In genomic region chr5:91876682-91877031, GRCm38 (mm10) we compare ENCODE assay signal across 16 mouse cellular contexts.
DNase-seq lines count a peak whose midpoint lies in the region; ATAC-seq and TF ChIP-seq lines count a peak whose summit lies in the region.
"Had no signal": no experiment of that assay in that cellular context is flagged by ENCODE, and none has a peak within 500 bp of the region (broad histone marks: within the 10 kb centered on the region; RNA-seq: fewer than 3 reads in every experiment).

No protein-coding gene starts in this region.

- peak; percentile 46; the same call in 1 of the 2 replicates for TF ChIP-seq CTCF in kidney, postnatal 0 days (IDR thresholded peaks at IDR 0.05; ENCODE audit: low read depth)

- no peaks in the 10 kb centered on the region for H3K9me3 ChIP-seq in kidney, postnatal 0 days (replicated peaks; ENCODE audit: low read length)
- H3K9me3 ChIP-seq: forebrain, embryonic 15.5 days; kidney, embryonic 15.5 days; lung, embryonic 15.5 days had no signal

- DNase-seq in embryo, embryonic 11 days: peak; percentile 9
- no peak for DNase-seq in embryo, embryonic 10 days (ENCODE audit: low spot score)
- no peak for DNase-seq in kidney, postnatal 0 days (ENCODE audit: low spot score)
- DNase-seq in kidney, postnatal 10 days: no peak
- DNase-seq in 3T3-L1 (ENCODE audit: low read depth, low spot score): peak; percentile 39
- DNase-seq in brain, adult 2 months (ENCODE audit: low read depth, low spot score): peak; percentile 17
- DNase-seq in cerebellum, postnatal 4 days (ENCODE audit: low spot score in 2 of 2): no peak
- no peak for DNase-seq in right cerebral cortex, adult 18-20 months
- DNase-seq: cerebellum, adult 11-12 months; gastrocnemius, postnatal 14 days; left cerebral cortex, postnatal 4 days; thymus, adult 2 months had no signal

- H3K27me3 ChIP-seq in kidney, postnatal 0 days (ENCODE audit: insufficient read depth, low read length): no peaks in the 10 kb centered on the region
- H3K27me3 ChIP-seq: forebrain, embryonic 15.5 days; kidney, embryonic 15.5 days; lung, embryonic 15.5 days had no signal

- H3K27ac ChIP-seq in kidney, postnatal 0 days: no peak overlapping the region
- H3K27ac ChIP-seq: forebrain, embryonic 15.5 days; hindbrain, postnatal 0 days; kidney, embryonic 15.5 days; lung, embryonic 15.5 days had no signal

- no peak overlapping the region for H3K9ac ChIP-seq in kidney, postnatal 0 days (ENCODE audit: low read depth, low read length)
- H3K9ac ChIP-seq: forebrain, embryonic 15.5 days; kidney, embryonic 15.5 days; lung, embryonic 15.5 days had no signal

- no peak for ATAC-seq in kidney, postnatal 0 days (replicated peaks; ENCODE audit: low FRiP score, low read depth)
- ATAC-seq: forebrain, embryonic 15.5 days had no signal

- H3K36me3 ChIP-seq in kidney, postnatal 0 days (ENCODE audit: insufficient read depth, low read length): no peaks in the 10 kb centered on the region
- H3K36me3 ChIP-seq: forebrain, embryonic 15.5 days; kidney, embryonic 15.5 days; lung, embryonic 15.5 days had no signal

- no peaks in the 10 kb centered on the region for H3K4me1 ChIP-seq in kidney, postnatal 0 days (replicated peaks; ENCODE audit: insufficient read depth, low read length)
- H3K4me1 ChIP-seq: forebrain, embryonic 15.5 days; kidney, embryonic 15.5 days; lung, embryonic 15.5 days had no signal

- 86% methylated on average over 2 of the region's 2 CpGs for WGBS in kidney, postnatal 0 days

- no peak overlapping the region for H3K4me2 ChIP-seq in kidney, postnatal 0 days (ENCODE audit: low read length)
- H3K4me2 ChIP-seq: forebrain, embryonic 15.5 days; kidney, embryonic 15.5 days; lung, embryonic 15.5 days had no signal

- H3K4me3 ChIP-seq in kidney, postnatal 0 days (replicated peaks; ENCODE audit: low read depth, low read length): no peak overlapping the region
- H3K4me3 ChIP-seq: forebrain, embryonic 15.5 days; kidney, embryonic 15.5 days; lung, embryonic 15.5 days had no signal

Comparison
In these comparisons a context has a peak if more than half of its experiments do, and no peak if none do; other contexts are left out.
1. DNase-seq: peak in embryo, embryonic 11 days (single experiment), 3T3-L1 (single experiment) and brain, adult 2 months (single experiment); none in embryo, embryonic 10 days (single experiment), kidney, postnatal 0 days (single experiment), kidney, postnatal 10 days (single experiment), cerebellum, postnatal 4 days (0 of 2) and right cerebral cortex, adult 18-20 months (single experiment).